9 mouse cellular contexts compared by ENCODE assay signal in the genomic region with DNA sequence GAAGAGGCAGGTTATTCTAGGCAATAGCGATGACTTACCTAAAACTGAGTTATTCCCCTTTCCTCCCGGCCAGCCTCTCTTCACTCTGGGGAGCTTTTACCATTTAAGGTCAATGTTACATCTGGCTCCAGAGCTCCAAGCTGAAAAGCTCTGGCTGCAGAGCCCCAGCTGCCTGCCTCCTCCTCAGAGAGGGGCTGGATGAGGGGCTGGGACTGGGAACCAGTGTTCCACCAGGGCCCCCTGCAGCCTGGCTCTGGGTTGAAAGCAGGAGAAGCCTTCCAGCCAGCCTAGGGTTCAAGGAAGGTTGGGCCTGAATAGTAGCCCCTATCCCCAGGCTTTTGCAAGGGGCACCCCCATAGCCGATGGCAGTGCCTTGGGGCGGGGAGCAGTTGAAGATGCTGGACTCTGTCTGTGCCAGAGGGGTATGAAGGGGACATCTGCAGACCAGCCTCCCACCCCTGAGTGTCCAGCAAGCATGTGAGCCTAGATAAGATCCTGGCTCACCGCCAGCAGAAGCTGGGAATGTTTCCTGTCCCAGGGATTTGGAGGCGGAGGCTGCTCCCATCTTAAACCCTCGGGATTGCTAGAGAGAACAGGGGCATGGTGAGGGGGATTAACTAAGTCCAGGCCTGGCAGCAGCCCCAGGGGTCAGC. TPM values are rescaled to one million over a fixed set of nuclear protein-coding genes. Genes with fewer than 3 reads are reported as not detected.
A peak's percentile ranks its signal among the peaks of the same experiment; 100 is the strongest.
DNase-seq lines count a peak whose midpoint lies in the region; ATAC-seq lines count a peak whose summit lies in the region.
"Had no signal": no experiment of that assay in that cellular context is flagged by ENCODE, and none has a peak within 500 bp of the region (broad histone marks: within the 10 kb centered on the region; RNA-seq: fewer than 3 reads in every experiment).

A gene (minus strand): TSS at position 409 of the 653 bp plus-strand sequence.

- H3K27me3 ChIP-seq in intestine, embryonic 14.5 days (replicated peaks; ENCODE audit: control insufficient read depth, insufficient read depth, low read length), result no peaks in the 10 kb centered on the region
- H3K27me3 ChIP-seq in liver, embryonic 11.5 days (replicated peaks; ENCODE audit: control insufficient read depth, insufficient read depth, low read length), result no peaks in the 10 kb centered on the region
- H3K27me3 ChIP-seq: embryonic facial prominence, embryonic 13.5 days had no signal

- peak within 1 kb of the TSS; percentile 48 for H3K4me2 ChIP-seq in intestine, embryonic 14.5 days (ENCODE audit: low read length)
- peak within 1 kb of the TSS; percentile 37 for H3K4me2 ChIP-seq in liver, embryonic 11.5 days
- H3K4me2 ChIP-seq: embryonic facial prominence, embryonic 13.5 days had no signal

- peak; percentile 64 for ATAC-seq in intestine, embryonic 14.5 days (replicated peaks; ENCODE audit: low FRiP score, low TSS enrichment, low read depth)
- ATAC-seq in liver, embryonic 11.5 days (replicated peaks; ENCODE audit: low FRiP score), result 0 out of 2 replicates have a peak, but pooled peaks have one; percentile 18

- intact Hi-C loops in left cerebral cortex, postnatal 4 days (cut with DNase I), result no loop called here
- intact Hi-C loops in gastrocnemius, postnatal 14 days (cut with DNase I; ENCODE audit: low total_unique reads), result no loop called here

- DNase-seq in left cerebral cortex, postnatal 4 days, result peak; percentile 49
- no peak for DNase-seq in left cerebral cortex, adult 8-10 months (ENCODE audit: low spot score in 2 of 2)
- DNase-seq in gastrocnemius, postnatal 14 days, result peak; percentile 65
- DNase-seq in intestine, embryonic 14.5 days (ENCODE audit: low spot score), result peak; percentile 80
- no peak for DNase-seq in liver, embryonic 11.5 days (ENCODE audit: low spot score)
- DNase-seq in ovary, postnatal 14 days (ENCODE audit: low spot score), result peak; percentile 65
- DNase-seq in frontal cortex, adult 2 months (ENCODE audit: extremely low spot score in 1 of 2, low spot score in 1 of 2), result no peak
- no peak for DNase-seq in T-cell, adult 2 months (ENCODE audit: low spot score)

- H3K9ac ChIP-seq in intestine, embryonic 14.5 days (ENCODE audit: low read length), result peak within 1 kb of the TSS; percentile 39
- peak within 1 kb of the TSS; percentile 12; the same call in 1 of the 2 replicates for H3K9ac ChIP-seq in liver, embryonic 11.5 days (ENCODE audit: low read depth, low read length)
- H3K9ac ChIP-seq: embryonic facial prominence, embryonic 13.5 days had no signal

- WGBS in intestine, embryonic 14.5 days, result 23% methylated on average over 7 of the region's 7 CpGs
- 47% methylated on average over 7 of the region's 7 CpGs for WGBS in liver, embryonic 11.5 days

- H3K4me1 ChIP-seq in intestine, embryonic 14.5 days (replicated peaks; ENCODE audit: control insufficient read depth, insufficient read depth, low read length), result peaks cover 44% of the 10 kb centered on the region
- H3K4me1 ChIP-seq in liver, embryonic 11.5 days (replicated peaks; ENCODE audit: control insufficient read depth, insufficient read depth, low read length), result peaks cover 9% of the 10 kb centered on the region

- peak within 1 kb of the TSS; percentile 95 for H3K27ac ChIP-seq in intestine, embryonic 14.5 days (ENCODE audit: low read depth)
- H3K27ac ChIP-seq in liver, embryonic 11.5 days (ENCODE audit: low read depth, low read length), result peak within 1 kb of the TSS; percentile 61
- H3K27ac ChIP-seq: embryonic facial prominence, embryonic 13.5 days had no signal

- H3K4me3 ChIP-seq in intestine, embryonic 14.5 days (ENCODE audit: low read depth, low read length), result peak within 1 kb of the TSS; percentile 47
- peak within 1 kb of the TSS; percentile 21; the same call in 1 of the 2 replicates for H3K4me3 ChIP-seq in liver, embryonic 11.5 days (ENCODE audit: low read depth, low read length)
- H3K4me3 ChIP-seq: embryonic facial prominence, embryonic 13.5 days had no signal

- H3K9me3 ChIP-seq in intestine, embryonic 14.5 days (ENCODE audit: control insufficient read depth, low read length), result no peaks in the 10 kb centered on the region
- no peaks in the 10 kb centered on the region for H3K9me3 ChIP-seq in liver, embryonic 11.5 days (ENCODE audit: control insufficient read depth, low read length)
- H3K9me3 ChIP-seq: embryonic facial prominence, embryonic 13.5 days had no signal

- H3K36me3 ChIP-seq in intestine, embryonic 14.5 days (ENCODE audit: control insufficient read depth, insufficient read depth, low read length), result no peaks in the 10 kb centered on the region
- no peaks in the 10 kb centered on the region for H3K36me3 ChIP-seq in liver, embryonic 11.5 days (ENCODE audit: control insufficient read depth, insufficient read depth, low read length)
- H3K36me3 ChIP-seq: embryonic facial prominence, embryonic 13.5 days had no signal

RNA-seq across cellular contexts. Expression of the gene that starts here (rescaled TPM):
- 1 to 10 TPM; 1.5 TPM for total RNA-seq in left cerebral cortex, postnatal 4 days (2021)
- total RNA-seq in left cerebral cortex, adult 8-10 months (2022), result 1 to 10 TPM; 2.1 to 3.6 (median 3.3) TPM
- 10 to 100 TPM in 1 of 2 experiments, 1 to 10 TPM in 1; 6.3 to 10.1 TPM for total RNA-seq in gastrocnemius, postnatal 14 days (2021)
- 33.1 and 33.4 TPM in 2 replicates for polyA plus RNA-seq in intestine, embryonic 14.5 days (2014; fragmentation: Nextera tagmentation; extraction: Ambion mirVana)
- polyA plus RNA-seq in liver, embryonic 11.5 days (2014; fragmentation: Nextera tagmentation; extraction: Ambion mirVana), result 20.7 and 25.2 TPM in 2 replicates
- polyA plus RNA-seq in frontal cortex, adult 2 months (2012; rRNA removed), result 1.8 and 2.0 TPM in 2 replicates

Comparison
In these comparisons a context has a peak if more than half of its experiments do, and no peak if none do; other contexts are left out.
1. DNase-seq: peak in left cerebral cortex, postnatal 4 days (single experiment), gastrocnemius, postnatal 14 days (single experiment), intestine, embryonic 14.5 days (single experiment) and ovary, postnatal 14 days (single experiment); none in left cerebral cortex, adult 8-10 months (0 of 2), liver, embryonic 11.5 days (single experiment), frontal cortex, adult 2 months (0 of 2) and T-cell, adult 2 months (single experiment).